In genomic region chr4:94356982-94357381, GRCm38 (mm10) we compare ENCODE assay signal across 17 mouse cellular contexts.
"Had no signal": no experiment of that assay in that cellular context is flagged by ENCODE, and none has a peak within 500 bp of the region (broad histone marks: within the 10 kb centered on the region; RNA-seq: fewer than 3 reads in every experiment).

No protein-coding gene starts in this region.

- H3K4me1 ChIP-seq: limb, embryonic 15.5 days; liver, embryonic 13.5 days; lung, embryonic 15.5 days; megakaryocyte, embryonic 14.5 days; stomach, embryonic 15.5 days had no signal

- DNase-seq: kidney, adult 2 months; kidney, postnatal 36 days; liver, embryonic 13.5 days; liver, postnatal 0 days; lung, postnatal 14 days; thymus, adult 2 months; thymus, postnatal 25 days had no signal

- ATAC-seq: intestine, embryonic 16.5 days; liver, postnatal 0 days; midbrain, embryonic 15.5 days had no signal

- H3K36me3 ChIP-seq: limb, embryonic 15.5 days; liver, embryonic 13.5 days; lung, embryonic 15.5 days; midbrain, embryonic 15.5 days; neural tube, embryonic 12.5 days; stomach, embryonic 15.5 days had no signal

- H3K27ac ChIP-seq: left cerebral cortex, adult 2 months; limb, embryonic 15.5 days; liver, embryonic 13.5 days; lung, embryonic 15.5 days; macrophage; midbrain, embryonic 15.5 days; neural tube, embryonic 12.5 days; stomach, embryonic 15.5 days had no signal

- H3K27me3 ChIP-seq: limb, embryonic 15.5 days; liver, embryonic 13.5 days; lung, embryonic 15.5 days; megakaryocyte, embryonic 14.5 days; midbrain, embryonic 15.5 days; neural tube, embryonic 12.5 days; stomach, embryonic 15.5 days had no signal

- H3K9ac ChIP-seq: limb, embryonic 15.5 days; liver, embryonic 13.5 days; liver, postnatal 0 days; lung, embryonic 15.5 days; midbrain, embryonic 15.5 days; neural tube, embryonic 12.5 days; stomach, embryonic 15.5 days had no signal

- H3K4me2 ChIP-seq: limb, embryonic 15.5 days; liver, embryonic 13.5 days; lung, embryonic 15.5 days; midbrain, embryonic 11.5 days; midbrain, embryonic 15.5 days; neural tube, embryonic 12.5 days; stomach, embryonic 15.5 days had no signal

- H3K9me3 ChIP-seq: limb, embryonic 15.5 days; liver, embryonic 13.5 days; lung, embryonic 15.5 days; megakaryocyte, embryonic 14.5 days; midbrain, embryonic 15.5 days; neural tube, embryonic 12.5 days; stomach, embryonic 15.5 days had no signal

- H3K4me3 ChIP-seq: left cerebral cortex, adult 2 months; limb, embryonic 15.5 days; liver, embryonic 13.5 days; lung, embryonic 15.5 days; megakaryocyte, embryonic 14.5 days; midbrain, embryonic 15.5 days; neural tube, embryonic 12.5 days; stomach, embryonic 15.5 days had no signal
